Mouse (Mus musculus) liver, adult 2 months (tissue): ENCODE measurements around the gene Calhm3. TPM values are rescaled to one million over a fixed set of nuclear protein-coding genes. Genes with fewer than 3 reads are reported as not detected.

ENCODE experiments used
- DNase-seq: peaks from one replicate; pipeline ENCODE4 v3.0.0-alpha.2; 2011; ENCODE audit warnings: low read depth, low spot score; ENCODE audit errors: extremely low read depth
- H3K27ac ChIP-seq: fragments of 200-500 bp; replicated peaks from 2 replicates; pipeline ENCODE4 v1.5.1; 2012; ENCODE audit warnings: low read depth, mild to moderate bottlenecking, control low read depth, inconsistent platforms, low read length; ENCODE audit not compliant: insufficient read depth
- H3K27me3 ChIP-seq: fragments of 200-500 bp; 2 replicates; pipeline ENCODE4 v1.6.1; 2012; ENCODE audit warnings: mild to moderate bottlenecking, moderate library complexity, low read length, inconsistent platforms; ENCODE audit not compliant: control insufficient read depth, insufficient read depth
- H3K36me3 ChIP-seq: fragments of 200-500 bp; 2 replicates; pipeline ENCODE4 v1.6.1; 2012; ENCODE audit warnings: low read length, inconsistent platforms; ENCODE audit not compliant: control insufficient read depth, insufficient read depth
- H3K4me1 ChIP-seq: fragments of 200-500 bp; 2 replicates; pipeline ENCODE4 v1.6.1; 2011; ENCODE audit warnings: low read length; ENCODE audit not compliant: control insufficient read depth, insufficient read depth
- H3K4me3 ChIP-seq: fragments of 200-500 bp; 2 replicates; pipeline ENCODE4 v1.5.1; 2011; ENCODE audit warnings: low read depth, mild to moderate bottlenecking, control low read depth, low read length, moderate library complexity; ENCODE audit not compliant: insufficient read depth
- H3K79me2 ChIP-seq: fragments of 200-500 bp; 2 replicates; pipeline ENCODE4 v1.6.1; 2012; ENCODE audit warnings: inconsistent platforms, mild to moderate bottlenecking, low read length, moderate library complexity; ENCODE audit not compliant: control insufficient read depth, insufficient read depth
- H3K9ac ChIP-seq: fragments of 200-500 bp; 2 replicates; pipeline ENCODE4 v1.6.1; 2012; ENCODE audit warnings: low read depth, mild to moderate bottlenecking, control low read depth, inconsistent platforms, low read length
- CTCF ChIP-seq: fragments of 200-500 bp; IDR thresholded peaks from 2 replicates; pipeline ENCODE4 v1.5.1; 2011; ENCODE audit warnings: low read depth, low read length, control low read depth
- POLR2A ChIP-seq: fragments of 200-500 bp; IDR thresholded peaks from 2 replicates; pipeline ENCODE4 v1.6.1; 2011; ENCODE audit warnings: low read length, control low read depth; ENCODE audit not compliant: insufficient read depth; ENCODE audit errors: extremely low read depth
- WGBS: fragments of 180-500 bp; shearing (Covaris S2); methylation state at CpG from one replicate; pipeline ENCODE4 v1.1.7; 2018; 5-methylcytosine and 5-hydroxymethylcytosine counted together
- polyA plus RNA-seq: library from polyadenylated mRNA; depleted of rRNA; stranded (reverse); fragments of >200 nt; gene quantifications from 2 replicates; pipeline ENCODE4 v1.2.3, GENCODE M21; 2012; rRNA removed
- total RNA-seq: library from RNA; depleted of rRNA; stranded (reverse); fragments of >200 nt; gene quantifications from 2 replicates; pipeline ENCODE4 v1.2.3, GENCODE M21; 2014; rRNA removed

Gene Calhm3
- total and polyA plus RNA-seq, 2 experiments = not detected

GRCm38 (mm10) chr19:47104641-47105271, 52.8 kb downstream of the Calhm3 start:
- no peak overlapping the region for H3K27ac ChIP-seq
- no peak overlapping the region for H3K9ac ChIP-seq
- DNase-seq = no peak
- H3K4me1 ChIP-seq = no peaks in the 10 kb centered on the region
- TF ChIP-seq POLR2A (no peak), CTCF (no peak)
- H3K36me3 ChIP-seq = peaks cover 71% of the 10 kb centered on the region
- WGBS = 90% methylated on average over 9 of the region's 9 CpGs
- H3K79me2 ChIP-seq = no peaks in the 10 kb centered on the region
- H3K27me3 ChIP-seq = no peaks in the 10 kb centered on the region
- no peak overlapping the region for H3K4me3 ChIP-seq

Other genes with a start within 250 kb of the Calhm3 start
- under 0.01 TPM in 1 of 2 replicates, not detected in the other for gene Ina, start 143.1 kb downstream of the Calhm3 start, total RNA-seq
- not detected in 2 replicates for gene Ina, start 143.1 kb downstream of the Calhm3 start, polyA plus RNA-seq
- 12.6 and 14.8 TPM in 2 replicates for gene Nt5c2, start 142.6 kb downstream of the Calhm3 start, total RNA-seq
- 7.4 and 7.5 TPM in 2 replicates for gene Nt5c2, start 142.6 kb downstream of the Calhm3 start, polyA plus RNA-seq
- 3.6 and 5.9 TPM in 2 replicates for gene Pcgf6, start 106.9 kb downstream of the Calhm3 start, total RNA-seq
- 4.6 and 5.0 TPM in 2 replicates for gene Pcgf6, start 106.9 kb downstream of the Calhm3 start, polyA plus RNA-seq
- 2.3 and 2.6 TPM in 2 replicates for gene Taf5, start 90.0 kb downstream of the Calhm3 start, total RNA-seq
- gene Taf5, start 90.0 kb downstream of the Calhm3 start, polyA plus RNA-seq = 1.5 and 1.9 TPM in 2 replicates
- 264 and 266 TPM in 2 replicates for gene Usmg5, start 67.1 kb downstream of the Calhm3 start, total RNA-seq
- gene Usmg5, start 67.1 kb downstream of the Calhm3 start, polyA plus RNA-seq = 125 and 171 TPM in 2 replicates
- gene Pdcd11, start 67.0 kb downstream of the Calhm3 start, total RNA-seq = 7.1 and 8.3 TPM in 2 replicates
- 4.4 and 6.1 TPM in 2 replicates for gene Pdcd11, start 67.0 kb downstream of the Calhm3 start, polyA plus RNA-seq
- gene Calhm2, start 19.5 kb downstream of the Calhm3 start, total RNA-seq = 1.5 and 2.6 TPM in 2 replicates
- 1.3 and 2.0 TPM in 2 replicates for gene Calhm2, start 19.5 kb downstream of the Calhm3 start, polyA plus RNA-seq
- not detected in 2 replicates for gene Calhm1, start 13.5 kb downstream of the Calhm3 start, total RNA-seq
- not detected in 2 replicates for gene Calhm1, start 13.5 kb downstream of the Calhm3 start, polyA plus RNA-seq
- gene Neurl1a, start 21.1 kb upstream of the Calhm3 start, total RNA-seq = 0.28 and 0.34 TPM in 2 replicates
- 0.24 and 0.28 TPM in 2 replicates for gene Neurl1a, start 21.1 kb upstream of the Calhm3 start, polyA plus RNA-seq